Mouse (Mus musculus) liver, embryonic 13.5 days (tissue): ENCODE results near the gene Atpaf2. TPM values are rescaled to one million over a fixed set of nuclear protein-coding genes. Genes with fewer than 3 reads are reported as not detected.

Experiments
- ATAC-seq: fragments of 200-750 bp; cut with Nextera tagmentation; 2 replicates; pipeline ENCODE4 v1.8.0; 2017; ENCODE audit warnings: low read depth, mild to moderate bottlenecking, moderate number of reproducible peaks, moderate library complexity
- DNase-seq: peaks from one replicate; pipeline ENCODE4 v3.0.0; 2022
- H3K27ac ChIP-seq: fragments of 300-500 bp; sonication (generic); 2 replicates; pipeline ENCODE4 v1.5.1; 2015; ENCODE audit warnings: moderate library complexity, mild to moderate bottlenecking, inconsistent platforms
- H3K27me3 ChIP-seq: fragments of 300-500 bp; sonication (generic); 2 replicates; pipeline ENCODE4 v1.6.1; 2015; ENCODE audit warnings: mild to moderate bottlenecking, inconsistent platforms
- H3K36me3 ChIP-seq: fragments of 300-500 bp; sonication (generic); 2 replicates; pipeline ENCODE4 v1.6.1; 2015; ENCODE audit warnings: mild to moderate bottlenecking, inconsistent platforms
- H3K4me1 ChIP-seq: fragments of 300-500 bp; sonication (generic); replicated peaks from 2 replicates; pipeline ENCODE4 v1.6.1; 2015; ENCODE audit warnings: inconsistent platforms
- H3K4me2 ChIP-seq: fragments of 300-500 bp; sonication (generic); 2 replicates; pipeline ENCODE4 v1.6.1; 2015; ENCODE audit warnings: inconsistent platforms, mild to moderate bottlenecking, moderate library complexity
- H3K4me3 ChIP-seq: fragments of 300-500 bp; sonication (generic); replicated peaks from 2 replicates; pipeline ENCODE4 v1.5.1; 2015; ENCODE audit warnings: mild to moderate bottlenecking, inconsistent platforms
- H3K9ac ChIP-seq: fragments of 300-500 bp; sonication (generic); 2 replicates; pipeline ENCODE4 v1.6.1; 2015; ENCODE audit warnings: mild to moderate bottlenecking, inconsistent platforms
- H3K9me3 ChIP-seq: fragments of 300-500 bp; sonication (generic); replicated peaks from 2 replicates; pipeline ENCODE4 v1.6.1; 2016; ENCODE audit warnings: inconsistent platforms
- WGBS: fragments of 180-500 bp; shearing (Covaris S2); methylation state at CpG from one replicate; pipeline ENCODE4 v1.1.7; 2015; ENCODE audit not compliant: insufficient replicate concordance; 5-methylcytosine and 5-hydroxymethylcytosine counted together
- polyA plus RNA-seq: library from polyadenylated mRNA; unstranded; fragments of >200 nt; fragmentation: Nextera tagmentation; extraction: Ambion mirVana; gene quantifications from 2 replicates; pipeline ENCODE4 v1.2.1, GENCODE M21; 2015

Gene Atpaf2
- polyA plus RNA-seq, 1 experiment from 2014 or later = 43.5 TPM

DNA sequence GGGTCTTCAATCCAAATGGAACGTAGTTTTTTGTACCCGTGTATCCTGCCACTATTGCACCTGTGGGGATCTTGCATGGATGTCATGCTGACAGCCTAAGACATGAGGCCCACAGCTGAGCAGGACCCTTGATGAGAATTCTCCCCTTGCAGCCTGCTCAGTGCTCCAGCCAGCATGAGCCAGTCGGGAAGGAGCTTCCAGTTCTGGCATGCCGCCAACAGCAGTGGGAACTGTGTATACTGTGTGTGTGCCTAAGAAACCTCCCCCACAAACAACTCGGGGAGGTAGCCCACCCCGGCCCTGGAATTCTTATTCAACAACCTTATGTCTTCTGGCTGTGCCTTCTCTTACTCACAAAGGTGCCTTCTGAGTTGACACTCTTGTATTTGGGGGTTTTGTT lies 21.7 kb downstream of the Atpaf2 start:
- ATAC-seq = no peak
- 70% methylated on average over 6 of the region's 6 CpGs for WGBS
- no peaks in the 10 kb centered on the region for H3K9me3 ChIP-seq
- no peak for DNase-seq
- no peaks in the 10 kb centered on the region for H3K4me1 ChIP-seq
- H3K27ac ChIP-seq = no peak overlapping the region
- no peak overlapping the region for H3K4me3 ChIP-seq
- peaks cover 16% of the 10 kb centered on the region for H3K36me3 ChIP-seq
- H3K27me3 ChIP-seq = no peaks in the 10 kb centered on the region
- no peak overlapping the region for H3K9ac ChIP-seq
- H3K4me2 ChIP-seq = no peak overlapping the region

DNA sequence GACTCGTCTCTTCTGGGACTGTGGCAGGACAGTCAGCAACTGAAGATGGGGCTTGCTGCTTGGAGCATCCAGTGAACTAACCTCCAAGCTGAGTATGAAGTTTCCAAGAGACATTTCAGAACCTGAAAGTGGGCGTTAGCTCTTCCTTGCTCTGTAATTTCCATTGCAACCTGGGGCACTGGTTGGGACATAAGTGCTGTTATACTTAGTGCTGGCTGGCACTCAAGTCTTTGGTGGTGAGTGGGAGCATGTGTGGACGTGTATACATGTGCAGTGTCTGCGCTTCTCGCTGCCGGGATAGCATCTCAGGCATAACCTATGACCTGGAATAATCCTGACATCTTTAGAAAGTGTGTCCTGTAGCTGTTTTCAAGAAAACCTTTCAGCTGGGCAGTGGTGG lies 26.9 kb downstream of the Atpaf2 start:
- Histone ChIP-seq H3K4me2 (no peak overlapping the region), H3K36me3 (no peaks in the 10 kb centered on the region), H3K27me3 (0 out of 2 replicates have a peak, but pooled peaks cover 7% of the 10 kb centered on the region), H3K9me3 (no peaks in the 10 kb centered on the region), H3K4me3 (no peak overlapping the region), H3K27ac (no peak overlapping the region), H3K9ac (no peak overlapping the region), H3K4me1 (no peaks in the 10 kb centered on the region)
- DNase-seq (no peak), ATAC-seq (no peak)
- 68% methylated on average over 6 of the region's 6 CpGs for WGBS

DNA sequence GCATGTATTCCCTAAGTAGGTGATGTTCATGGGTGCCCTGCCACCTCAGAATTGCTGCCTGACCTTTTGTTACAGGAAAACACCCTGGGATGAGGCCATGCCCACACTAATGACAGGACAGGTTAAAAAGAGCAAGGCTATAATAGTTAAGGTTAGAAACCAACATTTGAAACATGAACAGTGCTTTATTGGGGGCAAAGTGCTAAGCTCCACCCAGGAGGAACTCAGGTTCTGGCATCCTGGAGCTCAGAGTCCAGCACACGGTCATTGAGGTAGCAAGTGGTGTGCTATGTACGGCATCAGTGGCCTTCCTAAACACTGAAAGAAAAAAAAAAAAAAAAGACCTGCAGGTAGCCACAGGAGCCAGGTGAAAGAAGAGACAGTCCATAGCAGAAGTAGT lies 30.3 kb downstream of the Atpaf2 start:
- Histone ChIP-seq H3K9ac (no peak overlapping the region), H3K27ac (no peak overlapping the region), H3K4me2 (no peak overlapping the region), H3K4me1 (no peaks in the 10 kb centered on the region), H3K9me3 (no peaks in the 10 kb centered on the region), H3K36me3 (no peaks in the 10 kb centered on the region), H3K4me3 (no peak overlapping the region), H3K27me3 (peaks cover 29% of the 10 kb centered on the region)
- ATAC-seq (no peak), DNase-seq (no peak)
- WGBS = 74% methylated on average over 2 of the region's 2 CpGs

DNA sequence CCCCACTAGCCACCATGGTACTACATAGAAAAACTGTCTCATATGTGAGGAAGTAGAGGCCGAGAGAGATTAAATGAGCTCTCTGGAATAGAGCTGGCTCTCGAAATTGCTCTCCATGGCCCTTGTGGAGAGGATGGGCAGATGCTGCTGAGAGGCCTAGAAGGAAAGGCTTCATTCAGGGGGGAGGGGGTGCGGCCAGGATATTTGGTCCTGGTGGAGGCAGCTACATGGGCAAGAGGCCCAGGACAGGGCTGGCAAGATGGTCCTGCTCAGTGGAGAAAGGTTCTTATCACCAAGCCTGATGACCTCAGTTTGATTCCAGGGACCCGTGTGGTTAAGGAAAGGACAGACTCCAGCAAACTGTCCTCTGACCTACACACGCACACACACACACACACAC lies 32.3 kb downstream of the Atpaf2 start:
- Histone ChIP-seq H3K9me3 (no peaks in the 10 kb centered on the region), H3K27me3 (peaks cover 29% of the 10 kb centered on the region), H3K27ac (no peak overlapping the region), H3K4me2 (no peak overlapping the region), H3K4me3 (no peak overlapping the region), H3K4me1 (no peaks in the 10 kb centered on the region), H3K36me3 (no peaks in the 10 kb centered on the region), H3K9ac (no peak overlapping the region)
- WGBS = 60% methylated on average over 5 of the region's 5 CpGs
- no peak for DNase-seq
- ATAC-seq = no peak

DNA sequence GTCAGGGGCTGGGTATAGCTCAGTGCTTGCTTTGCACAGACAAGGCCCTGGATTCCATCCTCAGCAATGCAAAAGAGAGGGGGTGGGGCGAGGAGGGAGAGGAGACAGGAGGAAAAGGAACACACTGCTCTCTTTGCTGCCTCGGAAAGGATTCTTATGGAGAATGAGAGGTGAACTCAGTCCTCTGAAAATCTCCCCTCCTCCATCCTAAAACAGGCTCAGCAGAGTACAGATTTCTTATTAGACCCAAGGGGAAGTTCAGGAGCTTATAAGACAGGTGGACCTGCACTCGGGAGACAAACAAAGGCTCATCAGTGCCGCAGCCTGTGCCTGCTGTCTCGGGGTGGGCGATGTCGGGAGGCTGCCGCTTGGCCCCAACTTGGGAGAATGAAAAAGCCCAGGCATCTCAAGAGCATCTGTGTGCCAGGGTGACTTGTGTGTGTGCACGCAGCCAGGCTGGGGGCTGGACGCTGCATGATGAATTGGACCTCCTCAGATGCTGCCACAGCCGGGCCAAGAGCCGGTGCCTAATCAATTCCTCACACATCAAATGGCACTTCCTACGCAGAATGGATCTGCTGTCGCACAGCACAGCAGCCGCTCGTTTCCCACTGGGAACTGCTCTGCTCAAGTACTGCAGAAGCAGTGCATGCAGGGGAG lies 33.4 kb downstream of the Atpaf2 start:
- DNase-seq = no peak
- ATAC-seq = no peak
- no peaks in the 10 kb centered on the region for H3K4me1 ChIP-seq
- peaks cover 29% of the 10 kb centered on the region for H3K27me3 ChIP-seq
- no peaks in the 10 kb centered on the region for H3K9me3 ChIP-seq
- H3K36me3 ChIP-seq = no peaks in the 10 kb centered on the region
- no peak overlapping the region for H3K27ac ChIP-seq
- WGBS = 23% methylated on average over 16 of the region's 16 CpGs
- H3K9ac ChIP-seq = no peak overlapping the region
- no peak overlapping the region for H3K4me2 ChIP-seq
- H3K4me3 ChIP-seq = no peak overlapping the region

DNA sequence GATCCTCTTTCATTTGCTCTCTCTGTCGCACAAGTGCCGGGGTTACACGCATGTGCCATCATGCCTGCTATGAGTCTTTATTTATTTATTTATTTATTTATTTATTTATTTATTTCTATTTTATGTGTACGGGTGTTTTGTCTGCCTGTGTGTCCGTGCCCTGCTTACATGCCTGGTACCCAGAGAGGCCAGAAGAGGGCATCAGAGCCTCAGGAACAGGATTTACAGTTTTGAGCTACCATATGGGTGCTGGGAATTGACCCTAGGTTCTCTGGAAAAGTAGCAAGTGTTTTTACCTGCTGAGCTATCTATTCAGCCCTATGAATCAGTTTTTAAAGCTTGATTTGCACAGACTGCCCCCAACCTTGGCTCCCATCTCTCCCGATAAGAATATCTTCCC lies 34.7 kb downstream of the Atpaf2 start:
- Histone ChIP-seq H3K27ac (no peak overlapping the region), H3K4me1 (no peaks in the 10 kb centered on the region), H3K4me2 (no peak overlapping the region), H3K9ac (no peak overlapping the region), H3K36me3 (no peaks in the 10 kb centered on the region), H3K4me3 (no peak overlapping the region), H3K27me3 (peaks cover 29% of the 10 kb centered on the region), H3K9me3 (no peaks in the 10 kb centered on the region)
- 76% methylated on average over 6 of the region's 6 CpGs for WGBS
- DNase-seq = no peak
- no peak for ATAC-seq

DNA sequence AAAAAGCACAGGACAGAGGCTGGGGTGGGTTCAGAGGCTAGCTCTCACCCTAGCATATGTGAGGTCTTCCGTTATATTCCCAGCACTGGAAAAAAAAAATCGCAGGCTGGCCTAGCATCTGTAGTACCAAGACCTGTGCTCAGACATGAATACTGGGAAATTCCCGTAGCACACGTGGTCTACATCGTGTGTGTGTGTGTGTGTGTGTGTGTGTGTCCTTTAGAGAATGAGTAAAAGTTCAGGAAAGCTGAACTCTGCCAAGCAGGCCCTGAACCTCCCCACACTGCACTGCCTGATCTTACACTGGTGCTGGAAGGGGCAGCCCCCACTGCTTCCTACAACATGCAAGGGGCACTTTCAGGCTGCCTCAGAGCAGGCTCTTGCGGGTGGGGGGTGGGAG lies 43.8 kb downstream of the Atpaf2 start:
- no peaks in the 10 kb centered on the region for H3K9me3 ChIP-seq
- H3K27ac ChIP-seq = no peak overlapping the region
- H3K9ac ChIP-seq = no peak overlapping the region
- no peak overlapping the region for H3K4me3 ChIP-seq
- H3K27me3 ChIP-seq = no peaks in the 10 kb centered on the region
- DNase-seq = no peak
- WGBS = 76% methylated on average over 6 of the region's 6 CpGs
- no peaks in the 10 kb centered on the region for H3K4me1 ChIP-seq
- no peak for ATAC-seq
- no peak overlapping the region for H3K4me2 ChIP-seq
- no peaks in the 10 kb centered on the region for H3K36me3 ChIP-seq

DNA sequence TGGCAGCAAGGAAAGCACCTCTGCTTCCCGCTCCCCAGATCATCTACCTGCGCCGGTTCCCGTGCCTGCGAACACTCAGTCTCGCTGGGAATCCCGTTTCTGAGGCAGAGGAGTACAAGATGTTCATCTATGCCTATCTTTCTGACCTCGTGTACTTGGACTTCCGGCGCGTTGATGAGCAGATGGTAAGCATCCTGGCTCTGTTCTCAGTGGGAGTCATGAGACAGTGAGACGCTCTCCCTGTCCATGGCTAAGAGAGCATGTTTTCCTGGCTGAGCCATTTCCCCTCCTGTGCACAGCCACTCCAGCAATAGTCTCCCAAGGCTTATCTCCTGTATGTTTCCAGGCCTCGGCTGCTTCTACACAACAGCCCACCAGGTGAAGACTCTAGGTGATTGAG lies 47.8 kb downstream of the Atpaf2 start:
- Histone ChIP-seq H3K9ac (no peak overlapping the region), H3K4me2 (no peak overlapping the region), H3K27me3 (0 out of 2 replicates have a peak, but pooled peaks cover 4% of the 10 kb centered on the region), H3K4me1 (no peaks in the 10 kb centered on the region), H3K9me3 (no peaks in the 10 kb centered on the region), H3K4me3 (no peak overlapping the region), H3K27ac (no peak overlapping the region), H3K36me3 (no peaks in the 10 kb centered on the region)
- no peak for ATAC-seq
- 73% methylated on average over 13 of the region's 13 CpGs for WGBS
- no peak for DNase-seq

DNA sequence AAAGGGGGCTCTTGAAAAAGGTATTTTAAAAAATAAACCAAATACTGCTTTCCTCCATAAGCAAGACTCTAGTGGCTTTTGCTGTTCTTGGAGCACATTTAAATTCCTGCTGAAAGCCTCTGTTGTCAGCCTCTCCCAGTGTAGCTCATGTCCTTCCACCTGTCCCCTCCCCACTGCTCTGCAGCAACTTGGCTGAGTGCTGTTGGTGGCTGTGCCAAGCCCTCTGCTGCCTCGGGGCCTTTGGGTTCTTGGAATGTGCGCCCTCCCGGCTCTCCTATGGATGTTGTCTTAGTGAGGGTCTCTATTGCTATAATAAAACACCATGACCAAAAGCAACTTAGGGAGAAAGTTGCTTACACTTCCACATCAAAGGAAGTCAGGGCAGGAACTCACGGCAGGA lies 48.8 kb downstream of the Atpaf2 start:
- Histone ChIP-seq H3K9me3 (no peaks in the 10 kb centered on the region), H3K27ac (no peak overlapping the region), H3K27me3 (0 out of 2 replicates have a peak, but pooled peaks cover 4% of the 10 kb centered on the region), H3K4me2 (no peak overlapping the region), H3K36me3 (no peaks in the 10 kb centered on the region), H3K4me3 (no peak overlapping the region), H3K4me1 (no peaks in the 10 kb centered on the region), H3K9ac (no peak overlapping the region)
- DNase-seq (no peak), ATAC-seq (no peak)
- 66% methylated on average over 4 of the region's 4 CpGs for WGBS

DNA sequence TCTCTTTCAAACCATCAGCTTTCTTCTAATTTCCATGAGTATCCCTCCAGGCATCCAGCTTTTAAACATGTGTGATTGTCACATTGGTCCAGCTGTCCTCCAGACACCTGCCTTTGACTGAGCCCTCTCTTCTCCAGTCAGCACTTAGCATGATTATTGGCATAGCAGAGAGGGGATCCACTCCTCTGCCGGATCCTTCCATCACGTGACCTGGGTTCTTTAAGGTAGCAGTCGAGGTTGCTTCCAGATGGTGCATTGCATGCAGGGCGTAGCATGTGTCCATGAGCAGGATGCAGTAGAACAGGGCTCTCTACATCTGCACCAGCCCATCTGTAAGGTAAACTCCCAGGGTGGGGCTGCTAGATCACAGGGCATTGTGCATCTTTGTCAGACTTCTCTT lies 49.3 kb downstream of the Atpaf2 start:
- 66% methylated on average over 4 of the region's 4 CpGs for WGBS
- DNase-seq = no peak
- no peak overlapping the region for H3K9ac ChIP-seq
- ATAC-seq = no peak
- no peak overlapping the region for H3K27ac ChIP-seq
- H3K4me1 ChIP-seq = no peaks in the 10 kb centered on the region
- H3K27me3 ChIP-seq = 0 out of 2 replicates have a peak, but pooled peaks cover 4% of the 10 kb centered on the region
- no peaks in the 10 kb centered on the region for H3K36me3 ChIP-seq
- no peak overlapping the region for H3K4me3 ChIP-seq
- H3K4me2 ChIP-seq = no peak overlapping the region
- no peaks in the 10 kb centered on the region for H3K9me3 ChIP-seq

DNA sequence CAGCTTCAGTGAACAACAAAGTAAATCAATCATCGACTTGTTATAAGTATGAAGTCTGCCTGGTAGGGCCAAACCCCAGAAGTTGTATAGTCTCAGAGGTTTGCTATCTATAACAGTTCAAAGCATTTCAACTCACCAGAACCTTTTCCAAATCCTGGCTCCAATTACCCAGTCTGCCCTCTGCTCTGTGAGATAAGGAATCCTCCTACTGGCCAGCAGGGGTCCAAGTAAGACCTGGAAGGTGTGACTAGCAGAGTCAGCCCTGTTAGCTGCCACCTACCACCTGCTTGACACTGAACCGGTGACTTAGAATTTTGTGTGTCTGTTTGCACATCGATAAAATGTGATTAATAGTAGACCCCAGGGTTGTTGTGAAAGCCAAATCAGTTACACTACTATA lies 51.0 kb downstream of the Atpaf2 start:
- H3K4me3 ChIP-seq = no peak overlapping the region
- 0 out of 2 replicates have a peak, but pooled peaks cover 4% of the 10 kb centered on the region for H3K27me3 ChIP-seq
- DNase-seq = no peak
- no peak overlapping the region for H3K9ac ChIP-seq
- no peak overlapping the region for H3K27ac ChIP-seq
- H3K4me2 ChIP-seq = no peak overlapping the region
- no peaks in the 10 kb centered on the region for H3K4me1 ChIP-seq
- H3K9me3 ChIP-seq = no peaks in the 10 kb centered on the region
- 46% methylated on average over 3 of the region's 3 CpGs for WGBS
- no peak for ATAC-seq
- no peaks in the 10 kb centered on the region for H3K36me3 ChIP-seq

DNA sequence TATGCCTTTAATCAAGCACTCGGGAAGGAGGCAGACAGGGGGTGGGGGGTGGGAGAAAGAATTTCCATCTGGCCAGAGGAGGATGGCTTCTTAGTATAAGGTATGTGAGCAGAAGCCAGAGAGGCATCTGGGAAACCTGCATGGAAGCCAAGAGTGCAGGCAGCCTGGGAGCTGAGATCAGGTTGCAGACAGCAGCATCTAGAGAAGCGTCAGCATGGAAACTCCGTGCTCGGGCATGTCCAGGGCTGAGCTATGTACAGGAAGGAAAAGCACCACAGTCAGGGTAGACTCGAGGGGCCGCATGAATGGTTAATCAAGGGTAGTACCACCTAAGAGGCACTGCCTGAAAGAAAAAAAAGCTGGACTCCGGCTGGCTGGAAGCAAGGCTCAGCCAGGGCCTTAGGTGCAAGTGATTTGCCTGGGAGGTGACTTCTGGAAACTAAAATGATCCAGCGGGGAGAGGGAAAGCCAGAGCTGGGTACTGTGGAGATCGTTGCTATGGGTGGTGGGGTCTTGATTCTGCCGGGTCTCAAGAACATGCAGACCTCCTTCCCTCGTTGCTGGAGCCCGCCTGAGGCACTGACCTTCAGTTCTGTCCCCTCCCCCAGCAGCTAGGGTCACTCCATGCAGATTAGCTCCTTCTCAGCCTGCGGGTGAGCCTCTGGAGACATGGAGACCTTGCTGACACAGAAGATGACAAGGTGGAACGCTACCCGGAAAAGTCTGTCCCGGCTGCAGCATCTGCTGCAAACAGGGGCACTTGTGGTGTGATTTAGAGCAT lies 51.8 kb downstream of the Atpaf2 start:
- WGBS = 41% methylated on average over 16 of the region's 16 CpGs
- H3K27me3 ChIP-seq = 0 out of 2 replicates have a peak, but pooled peaks cover 4% of the 10 kb centered on the region
- H3K36me3 ChIP-seq = no peaks in the 10 kb centered on the region
- H3K9ac ChIP-seq = no peak overlapping the region
- DNase-seq (no peak), ATAC-seq (no peak)
- no peak overlapping the region for H3K4me3 ChIP-seq
- no peaks in the 10 kb centered on the region for H3K9me3 ChIP-seq
- no peak overlapping the region for H3K27ac ChIP-seq
- no peak overlapping the region for H3K4me2 ChIP-seq
- H3K4me1 ChIP-seq = no peaks in the 10 kb centered on the region
